Mouse (Mus musculus) embryonic facial prominence, embryonic 15.5 days (tissue): ENCODE data around the gene Mroh2a. TPM values are rescaled to one million over a fixed set of nuclear protein-coding genes. Genes with fewer than 3 reads are reported as not detected.

Source experiments
- ATAC-seq: fragments of 200-750 bp; cut with Nextera tagmentation; 2 replicates; pipeline ENCODE4 v1.8.0; 2017; ENCODE audit warnings: low read depth, moderate TSS enrichment; ENCODE audit not compliant: insufficient number of reproducible peaks, low FRiP score, low TSS enrichment
- H3K27ac ChIP-seq: fragments of 300-500 bp; sonication (generic); replicated peaks from 2 replicates; pipeline ENCODE4 v1.5.1; 2015; ENCODE audit warnings: mild to moderate bottlenecking, inconsistent platforms
- H3K27me3 ChIP-seq: fragments of 300-500 bp; sonication (generic); 2 replicates; pipeline ENCODE4 v1.6.1; 2015; ENCODE audit warnings: inconsistent platforms
- H3K36me3 ChIP-seq: fragments of 300-500 bp; sonication (generic); 2 replicates; pipeline ENCODE4 v1.6.1; 2015; ENCODE audit warnings: mild to moderate bottlenecking, inconsistent platforms
- H3K4me1 ChIP-seq: fragments of 300-500 bp; sonication (generic); 2 replicates; pipeline ENCODE4 v1.6.1; 2015; ENCODE audit warnings: inconsistent platforms
- H3K4me2 ChIP-seq: fragments of 300-500 bp; sonication (generic); replicated peaks from 2 replicates; pipeline ENCODE4 v1.6.1; 2015; ENCODE audit warnings: mild to moderate bottlenecking, inconsistent platforms
- H3K4me3 ChIP-seq: fragments of 300-500 bp; sonication (generic); replicated peaks from 2 replicates; pipeline ENCODE4 v1.5.1; 2015; ENCODE audit warnings: mild to moderate bottlenecking, inconsistent platforms
- H3K9ac ChIP-seq: fragments of 300-500 bp; sonication (generic); 2 replicates; pipeline ENCODE4 v1.6.1; 2015; ENCODE audit warnings: inconsistent platforms
- H3K9me3 ChIP-seq: fragments of 300-500 bp; sonication (generic); replicated peaks from 2 replicates; pipeline ENCODE4 v1.6.1; 2016; ENCODE audit warnings: inconsistent platforms
- WGBS: fragments of 180-500 bp; shearing (Covaris S2); methylation state at CpG from one replicate; pipeline ENCODE4 v1.1.7; 2015; 5-methylcytosine and 5-hydroxymethylcytosine counted together
- polyA plus RNA-seq: library from polyadenylated mRNA; unstranded; fragments of >200 nt; fragmentation: Nextera tagmentation; extraction: Ambion mirVana; gene quantifications from 2 replicates; pipeline ENCODE4 v1.2.1, GENCODE M21; 2015

Gene Mroh2a
- polyA plus RNA-seq, 1 experiment from 2014 or later = 1.4 TPM

- H3K9me3 ChIP-seq = no peaks in the 10 kb centered on the region; the same call in 1 of the 2 replicates
- no peak overlapping the region for H3K4me2 ChIP-seq
- ATAC-seq = peak; percentile 20
- peaks cover 9% of the 10 kb centered on the region for H3K4me1 ChIP-seq
- H3K27ac ChIP-seq = peak overlapping the region; percentile 0; the same call in 1 of the 2 replicates
- no peak overlapping the region for H3K4me3 ChIP-seq
- WGBS = 66% methylated on average over 4 of the region's 4 CpGs
- H3K36me3 ChIP-seq = peaks cover 79% of the 10 kb centered on the region
- H3K9ac ChIP-seq = no peak overlapping the region
- H3K27me3 ChIP-seq = no peaks in the 10 kb centered on the region
Measured at GRCm38 (mm10) chr1:88262255-88262654, 35.5 kb downstream of the Mroh2a start.

GRCm38 (mm10) chr1:88262961-88263360 lies 36.2 kb downstream of the Mroh2a start:
- no peak overlapping the region for H3K4me2 ChIP-seq
- peaks cover 86% of the 10 kb centered on the region for H3K36me3 ChIP-seq
- H3K4me1 ChIP-seq = peaks cover 9% of the 10 kb centered on the region
- WGBS = 65% methylated on average over 6 of the region's 6 CpGs
- no peak overlapping the region for H3K9ac ChIP-seq
- 0 out of 2 replicates have a peak overlapping the region, but pooled peaks have one; percentile 0 for H3K27ac ChIP-seq
- H3K27me3 ChIP-seq = no peaks in the 10 kb centered on the region
- H3K4me3 ChIP-seq = no peak overlapping the region
- no peak for ATAC-seq
- no peaks in the 10 kb centered on the region; the same call in 1 of the 2 replicates for H3K9me3 ChIP-seq

- no peak for ATAC-seq
- Histone ChIP-seq H3K27ac (no peak overlapping the region), H3K4me1 (peaks cover 9% of the 10 kb centered on the region), H3K9me3 (no peaks in the 10 kb centered on the region; the same call in 1 of the 2 replicates), H3K4me2 (no peak overlapping the region), H3K27me3 (no peaks in the 10 kb centered on the region), H3K9ac (no peak overlapping the region), H3K4me3 (no peak overlapping the region), H3K36me3 (peaks cover 95% of the 10 kb centered on the region)
- WGBS = 89% methylated on average over 5 of the region's 5 CpGs
Measured at GRCm38 (mm10) chr1:88263778-88264177, 37.0 kb downstream of the Mroh2a start.

- Histone ChIP-seq H3K4me1 (peaks cover 5% of the 10 kb centered on the region), H3K9ac (no peak overlapping the region), H3K4me2 (no peak overlapping the region), H3K27ac (no peak overlapping the region), H3K4me3 (no peak overlapping the region), H3K9me3 (no peaks in the 10 kb centered on the region; the same call in 1 of the 2 replicates), H3K36me3 (peaks cover 100% of the 10 kb centered on the region), H3K27me3 (no peaks in the 10 kb centered on the region)
- WGBS = 90% methylated on average over 7 of the region's 7 CpGs
- ATAC-seq = no peak
Measured at GRCm38 (mm10) chr1:88264237-88264868, 37.6 kb downstream of the Mroh2a start.

GRCm38 (mm10) chr1:88264869-88265240 lies 38.1 kb downstream of the Mroh2a start:
- no peak for ATAC-seq
- WGBS = 80% methylated on average over 4 of the region's 4 CpGs

GRCm38 (mm10) chr1:88266123-88266522 lies 39.3 kb downstream of the Mroh2a start:
- no peak overlapping the region for H3K4me3 ChIP-seq
- H3K9me3 ChIP-seq = no peaks in the 10 kb centered on the region; the same call in 1 of the 2 replicates
- H3K36me3 ChIP-seq = peaks cover 90% of the 10 kb centered on the region
- H3K27me3 ChIP-seq = no peaks in the 10 kb centered on the region
- ATAC-seq = no peak
- H3K4me1 ChIP-seq = peaks cover 4% of the 10 kb centered on the region
- no peak overlapping the region for H3K27ac ChIP-seq
- WGBS = 89% methylated on average over 13 of the region's 13 CpGs
- no peak overlapping the region for H3K9ac ChIP-seq
- H3K4me2 ChIP-seq = no peak overlapping the region

More at GRCm38 (mm10) chr1:88264869-88265240, 38.1 kb downstream of the Mroh2a start:
- Histone ChIP-seq H3K27me3 (no peaks in the 10 kb centered on the region), H3K9ac (no peak overlapping the region), H3K27ac (no peak overlapping the region), H3K9me3 (no peaks in the 10 kb centered on the region; the same call in 1 of the 2 replicates), H3K36me3 (peaks cover 100% of the 10 kb centered on the region), H3K4me1 (peaks cover 4% of the 10 kb centered on the region), H3K4me2 (no peak overlapping the region), H3K4me3 (no peak overlapping the region)

- no peak overlapping the region for H3K27ac ChIP-seq
- no peaks in the 10 kb centered on the region for H3K4me1 ChIP-seq
- WGBS = 93% methylated on average over 6 of the region's 6 CpGs
- H3K4me2 ChIP-seq = no peak overlapping the region
- no peaks in the 10 kb centered on the region; the same call in 1 of the 2 replicates for H3K9me3 ChIP-seq
- H3K36me3 ChIP-seq = peaks cover 86% of the 10 kb centered on the region
- H3K9ac ChIP-seq = no peak overlapping the region
- no peak overlapping the region for H3K4me3 ChIP-seq
- no peaks in the 10 kb centered on the region for H3K27me3 ChIP-seq
- ATAC-seq = no peak
Measured at GRCm38 (mm10) chr1:88267489-88267888, 40.7 kb downstream of the Mroh2a start.

GRCm38 (mm10) chr1:88268070-88268469 lies 41.3 kb downstream of the Mroh2a start:
- no peak for ATAC-seq
- Histone ChIP-seq H3K4me2 (no peak overlapping the region), H3K4me1 (no peaks in the 10 kb centered on the region), H3K4me3 (no peak overlapping the region), H3K9ac (no peak overlapping the region), H3K27me3 (no peaks in the 10 kb centered on the region), H3K36me3 (peaks cover 86% of the 10 kb centered on the region), H3K9me3 (no peaks in the 10 kb centered on the region; the same call in 1 of the 2 replicates), H3K27ac (no peak overlapping the region)
- WGBS = 85% methylated on average over 6 of the region's 6 CpGs

- no peak for ATAC-seq
- Histone ChIP-seq H3K27ac (no peak overlapping the region), H3K9ac (no peak overlapping the region), H3K36me3 (peaks cover 85% of the 10 kb centered on the region), H3K27me3 (no peaks in the 10 kb centered on the region), H3K4me2 (no peak overlapping the region), H3K4me3 (no peak overlapping the region), H3K4me1 (no peaks in the 10 kb centered on the region), H3K9me3 (no peaks in the 10 kb centered on the region; the same call in 1 of the 2 replicates)
- 87% methylated on average over 12 of the region's 12 CpGs for WGBS
Measured at GRCm38 (mm10) chr1:88269539-88270309, 42.9 kb downstream of the Mroh2a start.

- 62% methylated on average over 4 of the region's 4 CpGs for WGBS
- peaks cover 23% of the 10 kb centered on the region for H3K4me1 ChIP-seq
- H3K27ac ChIP-seq = no peak overlapping the region
- H3K9me3 ChIP-seq = no peaks in the 10 kb centered on the region
- no peak for ATAC-seq
- no peak overlapping the region for H3K9ac ChIP-seq
- no peak overlapping the region for H3K4me2 ChIP-seq
- no peak overlapping the region for H3K4me3 ChIP-seq
- H3K27me3 ChIP-seq = no peaks in the 10 kb centered on the region
- peaks cover 63% of the 10 kb centered on the region for H3K36me3 ChIP-seq
Measured at GRCm38 (mm10) chr1:88272851-88273250, 46.1 kb downstream of the Mroh2a start.

- H3K36me3 ChIP-seq = peaks cover 58% of the 10 kb centered on the region
Measured at GRCm38 (mm10) chr1:88273326-88273725, 46.5 kb downstream of the Mroh2a start.

More at GRCm38 (mm10) chr1:88273326-88273725, 46.5 kb downstream of the Mroh2a start:
- Histone ChIP-seq H3K27me3 (no peaks in the 10 kb centered on the region), H3K9ac (no peak overlapping the region), H3K9me3 (no peaks in the 10 kb centered on the region), H3K27ac (no peak overlapping the region), H3K4me3 (no peak overlapping the region), H3K4me1 (peaks cover 28% of the 10 kb centered on the region), H3K4me2 (no peak overlapping the region)
- WGBS = 94% methylated on average over 3 of the region's 3 CpGs
- no peak for ATAC-seq
